Mouse (Mus musculus) neural tube, embryonic 14.5 days (tissue): Measurements from ENCODE around the gene Slc27a3. TPM values are rescaled to one million over a fixed set of nuclear protein-coding genes. Genes with fewer than 3 reads are reported as not detected.
A peak's percentile ranks its signal among the peaks of the same experiment; 100 is the strongest.

Source experiments
- ATAC-seq: fragments of 200-750 bp; cut with Nextera tagmentation; 2 replicates; pipeline ENCODE4 v1.8.0; 2017; ENCODE audit warnings: low read depth, mild to moderate bottlenecking, moderate TSS enrichment, moderate library complexity
- H3K27ac ChIP-seq: fragments of 300-500 bp; sonication (generic); 2 replicates; pipeline ENCODE4 v1.5.1; 2014; ENCODE audit warnings: low read depth, mild to moderate bottlenecking, control low read depth, low read length, moderate library complexity, mixed read lengths
- H3K27me3 ChIP-seq: fragments of 300-500 bp; sonication (generic); 2 replicates; pipeline ENCODE4 v1.6.1; 2014; ENCODE audit warnings: low read length; ENCODE audit not compliant: control insufficient read depth, insufficient read depth
- H3K36me3 ChIP-seq: fragments of 300-500 bp; sonication (generic); 2 replicates; pipeline ENCODE4 v1.6.1; 2014; ENCODE audit warnings: low read length, mixed read lengths; ENCODE audit not compliant: control insufficient read depth, insufficient read depth
- H3K4me1 ChIP-seq: fragments of 300-500 bp; sonication (generic); 2 replicates; pipeline ENCODE4 v1.6.1; 2014; ENCODE audit warnings: low read length; ENCODE audit not compliant: control insufficient read depth, insufficient read depth
- H3K4me2 ChIP-seq: fragments of 300-500 bp; sonication (generic); 2 replicates; pipeline ENCODE4 v1.6.1; 2014; ENCODE audit warnings: mild to moderate bottlenecking, low read depth, low read length, control low read depth
- H3K4me3 ChIP-seq: fragments of 300-500 bp; sonication (generic); 2 replicates; pipeline ENCODE4 v1.5.1; 2014; ENCODE audit warnings: low read depth, low read length, control low read depth, mixed read lengths
- H3K9ac ChIP-seq: fragments of 300-500 bp; sonication (generic); replicated peaks from 2 replicates; pipeline ENCODE4 v1.6.1; 2014; ENCODE audit warnings: low read depth, mild to moderate bottlenecking, control low read depth, low read length, mixed read lengths
- H3K9me3 ChIP-seq: fragments of 300-500 bp; sonication (generic); 2 replicates; pipeline ENCODE4 v1.6.1; 2016; ENCODE audit warnings: low read length; ENCODE audit not compliant: control insufficient read depth
- WGBS: fragments of 180-500 bp; shearing (Covaris S2); extraction: QIAGEN DNeasy Blood & Tissue Kit; methylation state at CpG from one replicate; pipeline ENCODE4 v1.1.7; 2014; 5-methylcytosine and 5-hydroxymethylcytosine counted together
- polyA plus RNA-seq: library from polyadenylated mRNA; unstranded; fragments of >200 nt; fragmentation: Nextera tagmentation; extraction: Ambion mirVana; gene quantifications from 2 replicates; pipeline ENCODE4 v1.2.1, GENCODE M21; 2014

Slc27a3 gene
- 21.3 and 21.7 TPM in 2 replicates for polyA plus RNA-seq

DNA sequence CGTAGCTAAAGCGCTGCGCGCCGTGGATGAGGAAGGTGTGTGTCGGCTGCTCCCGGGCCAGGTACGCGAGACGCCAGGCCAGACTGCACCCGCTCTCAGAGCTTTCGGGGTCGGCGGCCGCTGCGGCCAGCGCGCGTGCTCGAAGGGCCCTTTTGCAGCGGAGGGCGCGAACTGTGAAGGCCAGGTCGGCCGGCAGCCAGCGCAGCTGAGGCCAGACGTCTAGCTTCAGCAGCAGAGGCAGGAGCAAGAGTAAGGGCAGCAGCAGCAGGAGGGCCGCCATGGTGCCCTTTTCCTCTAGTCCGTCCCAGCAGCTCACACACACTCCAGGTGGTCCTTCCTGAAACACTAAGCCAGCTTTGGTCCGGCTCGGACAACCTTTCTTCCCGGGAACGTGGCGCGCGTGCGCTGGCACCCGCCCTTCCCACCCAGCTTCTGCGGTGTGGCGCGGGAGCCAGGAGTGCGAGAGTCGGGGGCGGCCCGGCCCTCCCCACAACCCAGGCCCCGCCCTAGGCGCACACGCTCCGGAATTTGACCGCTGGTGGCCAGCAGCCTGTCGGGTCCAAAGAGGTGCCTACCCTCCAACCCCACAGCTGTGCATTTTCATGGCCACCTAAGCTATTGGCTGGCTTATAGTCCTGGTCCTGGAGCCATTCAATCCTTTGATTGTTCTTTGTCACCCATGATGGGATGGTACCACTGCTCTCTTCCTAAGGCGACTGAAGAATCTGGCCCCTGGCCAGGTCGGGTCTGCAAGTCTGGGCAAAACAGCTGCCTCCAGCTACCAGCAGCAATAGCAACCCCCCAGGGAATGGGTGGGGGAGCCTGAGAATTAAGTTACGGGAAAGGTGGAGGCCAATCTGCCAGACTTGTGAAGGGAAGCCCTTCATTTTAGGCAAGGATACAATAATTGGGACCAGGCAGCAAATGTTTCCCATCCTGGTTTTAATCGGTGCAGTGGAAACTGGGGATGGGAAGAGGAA, at the start of gene Slc27a3:
Gene Slc27a3 (minus strand): TSS at position 428 of the 980 bp plus-strand sequence.
- Histone ChIP-seq H3K9me3 (no peaks in the 10 kb centered on the region), H3K27ac (peak within 1 kb of the TSS; percentile 95), H3K36me3 (peaks cover 38% of the 10 kb centered on the region), H3K9ac (peak within 1 kb of the TSS; percentile 94), H3K4me2 (peak within 1 kb of the TSS; percentile 90), H3K4me3 (peak within 1 kb of the TSS; percentile 73), H3K4me1 (peaks cover 29% of the 10 kb centered on the region), H3K27me3 (no peaks in the 10 kb centered on the region)
- 1% methylated on average over 47 of the region's 55 CpGs for WGBS
- ATAC-seq, result peak; percentile 70

DNA sequence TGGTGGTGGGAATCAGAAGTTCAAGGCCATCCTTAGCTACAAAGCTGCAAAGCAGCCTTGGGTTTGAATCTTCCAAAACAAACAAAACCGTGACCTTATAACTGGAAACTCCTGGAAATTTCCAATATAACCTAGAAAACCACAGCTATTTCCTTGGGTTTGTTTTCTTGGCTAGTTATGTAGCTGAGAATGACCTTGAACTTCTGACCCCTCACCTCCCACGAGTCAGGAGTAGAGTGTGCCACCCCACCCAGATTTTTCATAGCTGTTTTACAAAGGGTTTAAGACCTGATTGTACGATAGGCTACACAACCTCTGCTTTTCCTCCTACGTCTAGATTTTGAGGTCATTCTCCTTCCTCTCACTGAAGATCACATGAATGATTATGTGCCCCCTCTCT, 47.4 kb upstream of the Slc27a3 start:
- no peak for ATAC-seq
- no peaks in the 10 kb centered on the region for H3K9me3 ChIP-seq

GRCm38 (mm10) chr3:90434073-90434730, 44.5 kb upstream of the Slc27a3 start:
- H3K4me3 ChIP-seq, result peak overlapping the region; percentile 66
- H3K9ac ChIP-seq, result no peak overlapping the region
- H3K4me1 ChIP-seq, result peaks cover 17% of the 10 kb centered on the region
- ATAC-seq, result no peak
- H3K4me2 ChIP-seq, result peak overlapping the region; percentile 93
- H3K27ac ChIP-seq, result peak overlapping the region; percentile 87; the same call in 1 of the 2 replicates
- WGBS, result 60% methylated on average over 11 of the region's 11 CpGs
- no peaks in the 10 kb centered on the region for H3K36me3 ChIP-seq
- no peaks in the 10 kb centered on the region for H3K27me3 ChIP-seq
- no peaks in the 10 kb centered on the region for H3K9me3 ChIP-seq

More for the DNA sequence above, 47.4 kb upstream of the Slc27a3 start:
- Histone ChIP-seq H3K27ac (no peak overlapping the region), H3K4me1 (peaks cover 5% of the 10 kb centered on the region), H3K9ac (no peak overlapping the region), H3K36me3 (no peaks in the 10 kb centered on the region), H3K27me3 (no peaks in the 10 kb centered on the region), H3K4me3 (no peak overlapping the region), H3K4me2 (no peak overlapping the region)
- WGBS, result 81% methylated on average over 4 of the region's 4 CpGs

DNA sequence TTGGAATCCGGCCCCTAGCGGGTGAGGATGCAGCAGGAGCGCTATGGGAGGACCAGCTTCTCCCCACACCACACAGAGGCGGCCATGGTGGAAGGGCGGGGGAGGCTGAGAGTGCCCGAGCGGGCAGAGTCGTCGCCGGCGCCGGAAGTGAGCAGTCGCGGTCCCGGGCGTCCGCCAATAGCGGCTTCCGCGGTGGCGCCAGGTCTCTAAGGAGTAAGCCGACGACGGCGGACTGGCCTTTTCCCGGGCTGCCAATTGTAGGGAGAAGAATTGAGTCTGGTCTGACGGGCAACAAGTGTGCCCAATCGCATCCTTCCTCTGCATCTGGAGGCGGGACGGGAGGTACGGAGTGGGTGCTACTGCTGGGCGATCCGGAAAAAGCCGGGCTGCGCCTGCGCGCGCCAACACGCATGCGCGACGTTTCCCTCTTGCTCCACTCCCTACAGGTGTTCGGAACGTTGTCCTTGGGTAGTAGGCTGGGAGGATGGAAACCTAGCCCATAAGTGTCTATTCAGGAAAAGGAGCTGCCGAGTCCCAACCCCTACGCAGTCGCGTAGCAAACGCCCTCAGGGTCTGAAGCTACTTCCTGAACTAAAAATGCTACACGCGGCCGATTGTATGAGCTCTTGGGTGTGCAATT, 43.8 kb upstream of the Slc27a3 start, which contains the start of gene Ints3:
Gene Ints3 (minus strand): TSS at position 242 of the 640 bp plus-strand sequence.
- WGBS, result under 1% methylated on average over 52 of the region's 52 CpGs
- Histone ChIP-seq H3K4me3 (peak within 1 kb of the TSS; percentile 66), H3K9ac (peak within 1 kb of the TSS; percentile 80), H3K36me3 (no peaks in the 10 kb centered on the region), H3K4me1 (peaks cover 17% of the 10 kb centered on the region), H3K27ac (peak within 1 kb of the TSS; percentile 87), H3K4me2 (peak within 1 kb of the TSS; percentile 93), H3K27me3 (no peaks in the 10 kb centered on the region), H3K9me3 (no peaks in the 10 kb centered on the region)
- ATAC-seq, result peak; percentile 99

- ATAC-seq, result peak; percentile 41
- 0% methylated on average over 12 of the region's 12 CpGs for WGBS
These were observed 43.1 kb upstream of the Slc27a3 start for GRCm38 (mm10) chr3:90432811-90433219.

GRCm38 (mm10) chr3:90432348-90432747, 42.6 kb upstream of the Slc27a3 start:
- 13% methylated on average over 2 of the region's 2 CpGs for WGBS
- peak overlapping the region; percentile 66 for H3K4me3 ChIP-seq

More at GRCm38 (mm10) chr3:90432811-90433219, 43.1 kb upstream of the Slc27a3 start:
- H3K9me3 ChIP-seq, result no peaks in the 10 kb centered on the region
- H3K36me3 ChIP-seq, result no peaks in the 10 kb centered on the region
- H3K4me2 ChIP-seq, result peak overlapping the region; percentile 93
- peak overlapping the region; percentile 66 for H3K4me3 ChIP-seq
- peaks cover 17% of the 10 kb centered on the region for H3K4me1 ChIP-seq
- H3K27me3 ChIP-seq, result no peaks in the 10 kb centered on the region
- peak overlapping the region; percentile 87 for H3K27ac ChIP-seq
- H3K9ac ChIP-seq, result peak overlapping the region; percentile 80

DNA sequence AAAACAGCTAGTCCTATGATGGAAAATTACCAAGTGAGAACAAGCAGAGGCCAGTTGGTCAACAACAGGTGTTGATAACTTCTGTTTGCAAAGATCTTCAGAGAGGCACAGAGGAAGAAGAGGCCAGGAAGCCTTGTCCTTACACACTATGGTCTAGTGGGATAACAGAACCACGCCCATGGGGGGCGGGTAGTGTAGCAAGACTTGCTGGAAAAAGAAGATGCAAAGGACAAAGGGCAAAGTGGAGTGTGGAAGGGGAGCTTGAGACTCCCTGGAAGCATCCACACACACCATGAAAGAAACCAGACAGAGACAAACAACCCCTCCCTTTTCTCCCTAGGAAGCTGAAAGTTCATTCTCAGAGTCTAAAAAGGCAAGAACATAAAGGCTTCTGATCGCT, 39.8 kb upstream of the Slc27a3 start:
- no peak overlapping the region for H3K4me2 ChIP-seq
- no peak for ATAC-seq
- WGBS, result 80% methylated on average over 3 of the region's 3 CpGs
- H3K4me1 ChIP-seq, result peaks cover 17% of the 10 kb centered on the region
- no peaks in the 10 kb centered on the region for H3K27me3 ChIP-seq
- no peak overlapping the region for H3K27ac ChIP-seq
- H3K4me3 ChIP-seq, result no peak overlapping the region
- no peaks in the 10 kb centered on the region for H3K9me3 ChIP-seq
- H3K9ac ChIP-seq, result no peak overlapping the region
- H3K36me3 ChIP-seq, result no peaks in the 10 kb centered on the region

More at GRCm38 (mm10) chr3:90432348-90432747, 42.6 kb upstream of the Slc27a3 start:
- Histone ChIP-seq H3K4me2 (peak overlapping the region; percentile 93), H3K4me1 (peaks cover 17% of the 10 kb centered on the region), H3K27me3 (no peaks in the 10 kb centered on the region), H3K9me3 (no peaks in the 10 kb centered on the region), H3K9ac (peak overlapping the region; percentile 80), H3K36me3 (no peaks in the 10 kb centered on the region), H3K27ac (peak overlapping the region; percentile 87)
- no peak for ATAC-seq

DNA sequence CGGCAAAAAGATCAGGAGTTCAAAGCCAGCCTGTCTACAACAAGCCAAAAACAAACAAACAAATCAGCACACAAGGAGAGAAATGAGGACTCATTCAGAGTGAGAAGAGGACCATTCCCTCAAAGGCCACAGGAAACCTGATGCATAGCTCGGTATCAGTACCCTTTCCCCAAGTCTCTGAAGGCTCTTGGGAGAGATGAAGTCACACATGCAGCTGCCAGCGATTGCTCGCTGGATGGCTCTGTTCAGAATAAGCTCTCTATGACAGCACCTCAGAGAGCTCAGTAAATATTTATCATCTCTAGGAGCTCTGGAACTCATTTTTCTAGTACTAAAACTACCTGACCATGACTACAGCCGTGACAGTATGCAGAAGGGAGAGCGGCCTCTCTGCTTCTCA, 38.4 kb upstream of the Slc27a3 start:
- no peak for ATAC-seq
- no peak overlapping the region for H3K4me2 ChIP-seq
- H3K9me3 ChIP-seq, result no peaks in the 10 kb centered on the region
- 86% methylated on average over 6 of the region's 6 CpGs for WGBS
- no peaks in the 10 kb centered on the region for H3K27me3 ChIP-seq
- no peak overlapping the region for H3K9ac ChIP-seq
- H3K36me3 ChIP-seq, result peaks cover 6% of the 10 kb centered on the region; the same call in 1 of the 2 replicates
- H3K4me1 ChIP-seq, result peaks cover 14% of the 10 kb centered on the region
- H3K4me3 ChIP-seq, result no peak overlapping the region
- no peak overlapping the region for H3K27ac ChIP-seq
